Mouse (Mus musculus) cerebellum, adult 11 months (tissue): ENCODE measurements around the gene Abcg5.

Experiments used
- DNase-seq: peaks from one replicate; pipeline ENCODE4 v3.0.0; 2022

Abcg5 gene

DNA sequence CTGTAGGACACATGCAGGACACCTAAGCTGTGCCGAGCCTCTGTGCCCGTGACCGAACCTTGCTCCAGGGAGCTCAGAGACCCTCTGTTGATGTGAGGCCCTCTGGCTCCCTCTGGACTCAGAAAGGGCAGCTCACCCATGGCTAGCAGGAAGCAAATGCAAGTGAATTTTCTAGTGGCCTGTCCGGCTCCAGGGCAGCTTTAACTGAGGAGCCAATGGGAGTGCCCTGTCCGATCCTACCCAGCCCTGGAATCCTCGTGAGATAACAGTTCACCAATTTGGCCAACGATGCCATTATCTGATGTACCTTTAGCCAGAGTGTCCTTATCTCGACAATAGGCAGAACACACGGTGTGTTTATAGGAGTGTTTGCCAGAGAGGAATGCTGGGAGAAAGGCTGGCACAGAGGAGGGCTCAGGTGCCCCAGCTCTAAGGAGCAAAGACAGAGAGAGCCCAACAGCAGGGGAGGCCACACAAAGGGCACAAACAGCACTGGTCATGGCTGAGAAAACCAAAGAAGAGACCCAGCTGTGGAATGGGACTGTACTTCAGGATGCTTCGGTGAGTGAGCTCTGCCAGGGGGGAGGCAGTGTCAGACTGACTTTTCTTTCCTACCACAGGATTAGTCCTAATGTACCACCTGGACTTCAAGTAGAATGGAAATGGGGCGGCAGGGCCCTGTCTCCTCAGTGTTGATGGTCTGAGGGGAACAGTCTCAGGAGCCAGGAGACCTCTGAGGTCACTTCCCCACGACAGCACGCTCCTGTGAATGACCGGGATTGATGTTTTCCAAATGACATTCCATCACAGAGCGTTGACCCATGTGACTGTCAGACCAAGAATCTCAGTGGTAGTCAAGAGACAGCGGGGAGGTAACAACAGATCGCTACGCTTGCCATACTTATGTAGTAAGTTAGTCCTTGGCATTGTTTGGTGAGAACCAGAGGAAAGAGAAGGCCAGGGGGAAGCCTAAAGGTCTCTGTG, at the start of gene Abcg5:
Gene Abcg5, minus strand, starts transcription at position 278 of the 984 bp plus-strand sequence.
- DNase-seq = no peak

DNA sequence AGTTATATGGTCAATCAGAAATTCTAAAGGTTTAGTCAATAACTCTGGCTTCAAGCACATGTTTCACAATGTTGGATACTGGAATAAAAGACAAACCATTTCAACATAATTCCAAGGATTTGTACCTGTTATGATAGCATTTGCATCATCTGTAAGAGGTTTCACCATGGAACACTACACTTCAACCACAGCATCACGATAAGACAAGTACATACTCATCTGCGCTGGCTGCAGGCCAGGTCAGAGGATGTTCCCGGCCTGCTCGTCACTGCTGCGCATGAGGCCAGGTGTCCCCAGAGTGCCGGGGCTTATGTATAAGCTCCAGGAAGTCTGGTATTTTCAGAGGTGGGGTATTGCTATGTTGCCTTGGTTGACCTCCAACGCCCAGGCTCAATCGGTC, 49.8 kb upstream of the Abcg5 start:
- DNase-seq = no peak

DNA sequence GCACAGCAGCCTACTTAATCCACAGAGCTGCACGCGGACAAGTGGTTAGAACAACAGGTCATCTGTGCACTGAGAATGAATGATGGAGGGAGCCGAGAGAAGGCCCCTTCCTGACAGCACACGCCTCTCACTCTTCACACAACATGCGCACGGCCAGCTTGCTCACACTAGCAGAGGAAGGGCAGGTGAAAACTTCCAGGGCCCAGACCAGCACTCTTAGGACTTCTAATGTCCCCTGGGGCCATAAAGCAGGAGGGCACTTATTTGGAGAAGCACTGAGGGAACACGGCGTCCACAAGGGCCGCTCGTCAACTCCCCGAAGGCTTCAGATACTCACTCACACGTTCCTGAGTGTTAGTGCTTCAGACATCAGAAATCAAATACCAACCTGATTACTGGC, 48.5 kb upstream of the Abcg5 start:
- no peak for DNase-seq

DNA sequence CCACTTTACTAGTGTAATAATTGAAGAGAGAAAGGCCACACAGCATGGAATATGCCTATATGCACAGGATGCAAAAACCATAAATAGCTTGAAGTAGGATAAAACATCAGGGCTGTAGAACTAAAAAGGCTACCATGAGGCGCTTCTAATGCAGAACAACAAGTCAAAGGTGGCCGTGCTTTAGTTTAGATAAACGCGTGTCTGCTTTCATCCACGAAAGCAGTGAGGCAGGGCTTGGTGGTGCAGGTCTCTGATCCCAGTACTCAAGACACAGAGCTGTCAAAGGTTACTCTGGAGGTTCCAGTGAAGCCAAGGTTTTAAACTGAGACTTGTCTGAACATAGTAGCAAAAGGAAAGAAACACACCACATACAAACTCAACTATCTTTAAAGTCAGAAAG, 46.3 kb upstream of the Abcg5 start:
- DNase-seq = no peak

DNA sequence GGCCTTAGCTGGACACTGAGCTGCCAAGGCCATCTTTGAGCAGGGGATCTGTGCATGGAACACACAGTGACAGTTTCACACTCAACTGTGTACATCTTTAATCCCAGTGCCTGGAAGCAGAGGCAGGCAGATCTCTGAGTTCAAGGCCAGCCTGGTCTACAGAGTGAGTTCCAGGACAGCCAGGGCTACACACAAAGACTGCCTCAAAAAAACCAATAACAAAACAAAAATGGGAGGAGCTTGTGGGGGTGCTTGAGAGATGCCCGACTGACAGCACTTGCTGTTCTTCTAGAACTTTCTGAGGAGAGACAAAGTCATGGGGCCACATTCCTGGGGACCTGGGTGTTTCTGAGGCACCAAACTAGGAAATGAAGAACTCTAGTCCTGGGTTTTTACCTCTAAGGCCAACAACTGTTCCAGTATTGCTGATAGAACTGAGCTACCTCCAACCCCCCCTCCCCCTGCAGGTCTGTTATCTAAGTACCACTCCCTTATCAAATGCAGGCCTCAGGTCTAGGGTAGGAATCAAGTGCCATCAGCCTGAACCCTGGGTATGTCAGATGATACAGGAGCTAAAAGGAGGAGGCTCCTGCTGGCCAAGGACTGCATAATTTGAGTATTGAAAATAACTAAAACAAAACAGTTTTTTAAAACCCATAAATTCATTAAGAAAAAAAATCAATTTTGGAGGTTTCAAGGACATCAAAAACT, 45.5 kb upstream of the Abcg5 start:
- DNase-seq = no peak

DNA sequence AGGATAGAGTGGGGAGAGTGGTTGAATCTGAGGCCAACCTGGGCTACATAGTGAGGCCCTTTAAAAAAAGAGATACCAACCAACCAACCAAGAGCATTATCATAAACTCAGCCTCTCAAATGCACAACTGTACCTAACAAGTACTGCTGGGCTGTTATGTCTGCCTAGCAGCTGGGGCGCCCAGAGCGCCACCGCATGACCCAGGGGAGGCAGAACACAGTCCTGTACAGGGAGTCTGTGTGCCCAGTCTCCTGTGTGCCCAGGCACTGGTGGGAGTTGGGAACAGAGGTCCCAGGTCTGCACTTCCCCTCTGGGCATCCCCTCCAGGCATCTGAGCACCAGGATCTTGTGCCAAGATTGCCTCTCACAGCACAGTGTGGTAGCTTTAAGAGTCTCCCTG, 42.4 kb upstream of the Abcg5 start:
- no peak for DNase-seq

DNA sequence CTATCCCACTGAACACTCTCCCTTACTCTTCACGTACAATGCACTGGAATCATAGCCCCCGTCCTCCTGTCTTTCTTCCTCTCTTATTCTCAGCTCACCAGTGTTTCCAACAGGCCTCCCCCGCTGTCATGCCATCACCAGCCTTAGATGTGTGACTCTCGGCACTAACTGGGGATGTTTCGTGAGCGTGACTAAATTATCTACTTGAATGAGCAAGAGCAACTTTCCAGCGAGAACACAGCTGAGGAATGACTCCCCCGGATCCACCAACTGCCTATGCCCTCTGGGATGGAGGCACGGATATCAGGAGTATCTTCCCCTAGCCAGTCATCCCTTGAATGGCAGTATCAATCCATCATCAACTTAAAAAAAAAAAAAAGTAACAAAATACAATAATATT, 41.2 kb upstream of the Abcg5 start:
- DNase-seq = no peak

DNA sequence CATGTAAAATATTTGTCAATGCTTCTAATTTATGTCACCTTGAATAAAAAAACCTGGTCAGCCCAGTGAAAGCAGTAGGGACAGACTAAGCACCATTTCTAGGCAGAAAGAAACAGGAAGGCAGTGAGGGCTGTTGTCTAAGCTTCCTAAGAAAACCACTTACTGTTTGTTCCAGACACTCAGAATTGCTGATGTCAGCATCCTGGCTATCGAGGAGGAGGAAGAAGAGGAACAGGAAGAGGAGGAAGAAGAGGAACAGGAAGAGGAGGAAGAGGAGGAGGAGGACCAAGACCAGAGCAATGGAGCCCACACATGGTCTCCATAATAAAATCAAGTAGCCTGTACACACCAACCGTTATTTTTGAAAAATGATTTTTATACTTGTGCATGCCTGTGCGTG, 36.3 kb upstream of the Abcg5 start:
- DNase-seq = no peak

DNA sequence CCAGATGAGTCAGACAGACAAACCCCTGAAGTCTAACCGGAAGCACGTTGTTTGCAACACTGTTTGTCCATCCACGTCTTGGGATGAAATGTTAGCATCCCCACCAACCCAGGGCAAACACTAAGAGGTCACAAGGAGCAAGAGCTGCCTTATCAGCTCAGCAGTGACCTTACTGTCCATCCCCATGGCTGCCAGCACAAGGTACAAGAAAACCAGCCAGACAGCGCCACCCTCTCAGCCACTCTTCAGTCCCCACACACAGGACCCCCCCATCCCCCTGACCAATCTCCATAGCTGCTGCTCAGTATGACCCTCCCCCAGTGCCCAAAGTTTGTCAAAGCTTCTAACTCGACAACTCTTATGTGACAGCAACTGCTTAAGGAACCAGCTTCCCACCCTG, 34.6 kb upstream of the Abcg5 start:
- no peak for DNase-seq

DNA sequence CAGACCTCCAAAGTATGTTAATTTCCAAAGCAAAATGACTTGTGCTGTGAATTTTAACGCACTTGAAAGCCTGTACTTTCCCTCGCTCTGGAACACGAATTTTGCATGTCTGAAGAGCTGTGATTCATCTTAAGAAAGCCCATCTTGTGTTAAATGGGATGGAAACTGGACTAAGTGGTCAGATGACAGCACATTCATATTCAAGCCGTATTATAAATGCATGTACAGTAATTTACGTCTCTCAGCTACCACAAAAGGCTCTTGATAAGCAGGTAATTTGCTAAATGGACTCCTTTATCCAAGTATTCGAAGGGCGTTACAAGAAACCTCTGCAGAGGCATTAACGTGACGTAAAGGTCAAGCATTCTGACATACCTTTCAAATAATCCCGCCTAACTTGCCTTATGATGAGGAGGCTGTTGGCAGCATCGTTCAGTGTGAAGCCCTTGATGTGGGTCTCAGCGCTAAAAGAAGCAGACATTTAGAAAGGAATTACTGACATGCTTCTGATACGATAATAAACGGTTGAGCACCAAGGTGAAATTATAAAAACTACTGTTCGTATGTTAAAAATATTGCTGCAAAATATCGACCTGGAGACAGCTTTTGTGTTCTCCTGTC, 33.6 kb upstream of the Abcg5 start:
- no peak for DNase-seq

DNA sequence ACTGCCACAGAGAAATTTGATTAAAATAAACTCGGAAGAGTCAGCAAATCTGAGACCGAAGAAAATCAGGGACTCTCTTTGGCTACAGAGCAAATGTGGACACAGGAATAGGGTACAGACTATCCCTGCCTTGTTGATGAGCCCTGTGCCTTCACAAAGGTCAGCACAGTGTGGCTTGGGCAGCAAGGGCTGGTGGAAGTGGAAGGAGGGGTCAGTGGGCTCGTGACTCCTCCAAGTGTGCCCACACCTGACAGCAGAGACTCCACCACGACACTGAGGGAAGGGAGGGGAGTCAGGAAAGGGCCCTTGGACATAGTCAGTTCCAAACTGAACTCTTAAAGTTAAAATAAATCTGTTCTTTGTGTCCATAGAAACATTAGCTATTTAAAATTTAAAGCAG, 32.1 kb upstream of the Abcg5 start:
- no peak for DNase-seq

DNA sequence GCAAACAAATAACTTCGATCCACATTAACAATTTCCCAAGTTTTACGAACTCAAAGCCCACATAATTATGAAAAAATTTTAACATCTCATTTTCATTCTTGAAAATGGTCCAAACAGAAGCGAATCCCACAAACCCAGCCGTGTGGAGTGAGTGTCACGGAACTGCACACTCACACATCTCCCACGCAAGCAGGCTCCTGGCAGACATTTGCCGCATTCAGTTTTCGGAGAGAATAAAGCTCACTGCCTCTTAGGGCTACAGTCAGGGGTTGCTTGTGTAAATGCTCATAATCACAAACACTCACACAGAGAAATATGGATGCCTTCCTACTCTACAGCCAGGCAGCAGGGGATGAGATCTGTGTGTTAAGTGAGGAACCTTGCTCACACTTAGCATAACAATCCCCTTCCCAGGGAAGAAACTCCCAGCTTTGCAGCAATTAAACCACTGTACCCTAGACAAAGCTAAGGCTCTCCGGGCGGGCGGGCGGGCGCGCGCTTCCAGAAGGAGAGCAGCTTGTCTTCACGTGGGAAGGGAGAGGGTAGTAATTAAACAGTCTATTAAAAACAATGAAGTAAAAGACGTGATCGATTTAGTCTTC, 30.9 kb upstream of the Abcg5 start:
- no peak for DNase-seq

DNA sequence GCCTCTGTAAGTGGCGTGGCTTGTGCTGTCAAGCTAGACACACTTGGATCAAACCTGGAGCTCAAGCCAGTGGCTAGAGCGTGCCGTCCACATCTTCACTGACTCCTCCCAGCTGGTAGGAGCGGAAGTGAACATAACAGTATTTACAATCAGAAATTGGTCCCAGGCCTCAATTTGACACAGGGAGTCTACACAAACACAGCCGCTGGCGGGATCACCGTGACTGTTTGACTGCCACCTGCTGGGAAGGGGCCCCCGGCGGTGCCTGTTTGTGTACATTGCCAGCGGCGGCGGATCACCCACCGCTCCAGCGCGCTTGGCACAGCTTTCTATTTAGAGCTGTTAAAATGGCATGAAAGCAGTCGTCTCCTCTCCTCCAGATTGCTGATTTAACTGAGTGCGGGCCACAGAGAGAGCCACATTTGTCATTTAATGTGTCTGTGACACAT, 26.6 kb upstream of the Abcg5 start:
- no peak for DNase-seq

DNA sequence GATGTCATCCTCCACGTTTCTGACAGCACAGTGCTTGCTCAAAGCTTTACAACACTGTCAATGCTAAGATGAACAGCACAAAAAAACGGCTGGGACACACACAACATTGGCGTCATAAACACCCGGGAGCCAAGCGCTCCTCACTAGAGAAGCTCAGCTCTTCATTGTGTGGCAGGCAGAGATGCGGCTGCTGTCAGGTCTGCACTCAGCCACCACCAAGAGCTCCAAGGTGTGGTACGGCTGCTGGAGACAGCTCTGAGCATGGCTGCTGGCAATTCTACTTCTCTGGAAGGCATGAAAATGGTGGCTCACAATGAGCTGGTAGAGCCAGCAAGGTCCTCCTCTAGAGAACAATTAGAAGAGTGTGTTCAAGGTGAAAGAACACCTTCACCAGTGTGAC, 26.0 kb upstream of the Abcg5 start:
- DNase-seq = no peak

DNA sequence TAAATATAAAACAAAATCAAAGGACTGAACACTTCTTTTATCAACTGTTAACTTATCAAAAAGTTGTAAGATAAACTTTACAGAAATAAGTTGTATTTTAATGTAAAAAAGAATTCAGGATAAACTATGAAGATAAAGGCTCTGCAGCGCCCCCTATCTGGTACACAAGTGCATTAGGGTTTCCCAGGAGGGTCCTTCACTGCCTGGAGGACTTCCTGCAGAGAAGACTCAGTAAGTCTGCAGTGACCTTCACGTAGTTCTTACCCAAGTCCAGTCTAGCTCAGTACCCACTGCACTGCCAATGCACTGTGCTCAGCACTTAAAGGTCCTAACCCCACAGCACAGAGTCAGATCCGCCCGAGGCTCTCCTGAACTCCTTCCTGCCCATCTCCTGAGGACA, 24.6 kb upstream of the Abcg5 start:
- no peak for DNase-seq

DNA sequence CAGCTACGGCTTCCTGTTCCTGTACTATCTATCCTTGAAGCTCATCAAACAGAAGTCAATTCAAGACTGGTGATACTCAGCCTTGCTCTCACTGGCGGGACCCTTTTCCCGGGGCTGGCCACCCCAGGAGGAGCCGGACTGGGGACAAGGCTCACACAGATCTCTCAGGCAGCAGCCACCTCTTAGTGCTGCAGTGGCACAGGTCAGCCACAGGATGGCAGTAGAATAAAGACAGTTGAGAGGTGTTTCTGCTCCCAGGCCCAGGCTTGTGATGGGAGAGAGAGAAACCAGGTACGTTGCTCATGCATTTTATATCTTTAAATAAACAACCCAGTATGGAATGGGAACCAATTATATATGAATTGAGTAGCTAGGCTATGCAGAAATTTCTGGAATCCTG, 15.9 kb upstream of the Abcg5 start:
- DNase-seq = peak; percentile 39

DNA sequence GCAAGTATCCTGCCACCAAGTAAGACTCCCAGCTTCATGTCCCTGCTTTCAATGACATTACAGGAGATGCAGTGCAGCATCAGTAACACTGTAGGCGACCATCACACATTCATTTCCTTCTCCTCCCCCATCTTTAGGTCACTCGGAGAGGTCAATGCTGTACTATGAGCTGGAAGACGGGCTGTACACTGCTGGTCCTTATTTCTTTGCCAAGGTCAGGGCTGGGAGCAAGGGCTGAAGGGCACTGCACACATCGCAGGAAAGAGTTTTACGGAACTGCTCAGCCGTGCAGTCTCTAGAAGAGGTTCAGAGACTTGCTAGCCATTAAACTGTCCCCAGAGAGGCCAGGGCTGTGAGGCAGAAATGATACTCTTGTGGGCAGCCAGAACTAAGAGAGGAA, 13.7 kb upstream of the Abcg5 start:
- DNase-seq = no peak

DNA sequence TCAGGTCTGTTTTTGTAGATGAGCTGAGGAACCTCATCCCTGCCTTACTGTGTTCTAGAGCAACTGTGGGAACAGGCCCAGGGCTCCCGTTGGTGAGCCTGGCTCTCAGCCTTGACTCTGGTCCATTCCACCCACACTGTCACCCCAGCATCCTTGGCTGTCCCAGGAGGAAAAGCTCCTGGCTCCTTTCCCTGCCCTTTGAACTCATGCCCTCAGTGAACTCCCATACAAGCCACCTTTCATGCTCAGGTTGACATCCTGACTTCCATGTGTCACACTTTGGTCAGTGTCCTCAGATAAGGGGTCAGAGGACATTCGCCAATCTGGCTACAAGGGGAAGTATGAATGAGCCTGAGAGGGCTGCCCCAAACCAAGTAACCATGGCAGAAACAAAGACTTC, 10.9 kb upstream of the Abcg5 start:
- no peak for DNase-seq

DNA sequence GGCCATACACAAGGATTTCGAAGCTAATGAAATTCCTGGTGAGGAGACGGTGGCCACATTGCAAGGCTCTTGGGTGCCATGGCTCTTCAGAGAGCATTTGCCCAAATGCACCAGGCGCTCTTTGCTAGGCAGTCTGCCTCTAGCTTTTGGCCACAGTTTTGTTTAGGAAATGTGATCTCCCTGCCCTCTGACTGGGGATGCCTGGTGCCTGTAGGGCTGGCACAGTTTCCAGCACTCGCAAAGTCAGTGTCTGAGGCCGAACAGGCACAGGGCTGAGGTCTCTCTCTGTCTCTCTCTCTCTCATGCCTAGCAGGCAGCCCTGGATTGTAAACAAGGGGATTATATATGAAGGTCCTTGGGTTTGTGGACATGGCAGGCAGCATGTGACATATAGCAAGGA, 7.3 kb upstream of the Abcg5 start:
- DNase-seq = no peak

DNA sequence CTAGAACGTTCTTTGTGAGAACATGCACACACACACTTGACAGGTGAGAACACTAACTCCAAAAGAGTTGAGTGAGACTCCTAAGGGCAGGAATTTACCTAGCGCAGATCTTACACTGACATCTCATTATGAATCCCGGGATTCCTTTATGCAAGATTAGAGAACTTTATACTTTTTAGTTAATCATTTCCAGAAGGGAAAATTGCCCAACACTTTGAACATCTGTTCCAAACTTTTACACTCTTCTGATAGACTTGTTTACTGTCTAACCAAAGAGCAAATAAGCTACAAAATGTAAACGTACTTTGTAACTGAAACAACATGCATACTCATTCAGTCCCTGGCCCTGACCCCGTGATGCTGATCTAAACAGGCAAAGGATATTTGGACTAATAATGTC, 6.5 kb upstream of the Abcg5 start:
- DNase-seq = no peak

DNA sequence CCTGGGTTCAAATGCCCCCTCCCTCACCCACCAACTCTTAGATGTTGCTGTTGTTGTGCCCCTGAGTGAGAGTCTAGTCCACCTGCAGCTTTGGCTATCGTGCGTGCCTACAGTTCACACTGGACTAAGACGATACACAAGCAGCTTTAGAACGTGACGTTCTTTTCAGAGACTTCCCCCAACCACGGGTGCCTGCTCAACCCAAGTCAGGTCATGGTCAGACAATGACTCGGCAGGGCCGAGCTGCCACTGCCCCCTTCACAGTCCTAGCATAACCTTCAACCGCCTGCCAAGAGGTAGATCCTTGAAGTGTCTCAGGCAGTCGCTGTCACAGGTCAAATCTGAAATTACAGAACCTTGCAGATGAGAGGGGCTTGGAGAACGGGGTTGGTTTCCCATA, 6.0 kb upstream of the Abcg5 start:
- DNase-seq = no peak

DNA sequence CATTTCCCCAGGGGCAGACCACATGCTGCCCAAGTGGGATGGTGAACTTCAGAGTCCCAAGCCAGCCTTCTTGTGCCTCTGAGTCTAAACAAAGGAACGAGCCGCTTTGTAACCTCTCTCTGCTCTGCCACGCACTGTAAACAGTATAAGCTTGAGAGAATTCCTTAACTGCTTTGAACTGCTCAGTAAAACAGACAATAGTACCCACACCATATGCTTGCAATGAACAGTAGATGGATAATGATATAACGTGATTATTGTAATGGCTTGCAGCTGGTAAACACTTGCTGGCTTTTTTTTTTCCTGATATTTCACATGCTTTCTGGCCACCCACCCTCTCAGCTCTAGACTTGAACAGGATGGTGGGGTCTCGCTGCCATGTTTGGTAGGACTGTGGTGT, 5.2 kb upstream of the Abcg5 start:
- DNase-seq = no peak

DNA sequence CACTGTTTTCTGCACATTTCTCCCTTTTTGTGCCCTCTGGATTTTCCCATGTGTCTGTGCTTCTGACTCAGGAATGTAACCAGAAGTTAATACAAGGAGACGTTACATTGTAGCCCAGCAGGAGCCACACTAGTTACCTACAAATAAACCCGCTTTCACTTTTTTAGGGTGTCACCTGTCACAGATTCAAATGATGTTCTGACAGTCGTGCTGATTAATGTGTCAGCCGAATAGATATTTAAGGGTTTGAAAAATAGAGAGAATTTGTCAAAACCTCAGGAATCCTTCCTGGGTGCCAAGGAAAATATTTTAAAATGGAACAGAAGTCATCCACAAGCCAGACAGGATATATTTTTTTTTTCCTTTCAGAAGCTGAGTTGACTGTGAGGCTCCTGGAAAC, 2.5 kb upstream of the Abcg5 start:
- no peak for DNase-seq
